Mouse (Mus musculus) stomach, embryonic 16.5 days (tissue): ENCODE measurements around the gene Abr. TPM values are rescaled to one million over a fixed set of nuclear protein-coding genes. Genes with fewer than 3 reads are reported as not detected.

Source experiments
- ATAC-seq: fragments of 200-750 bp; cut with Nextera tagmentation; 2 replicates; pipeline ENCODE4 v1.8.0; 2017; ENCODE audit warnings: moderate number of reproducible peaks, moderate TSS enrichment; ENCODE audit not compliant: insufficient read depth, low FRiP score
- H3K27ac ChIP-seq: fragments of 300-500 bp; sonication (generic); 2 replicates; pipeline ENCODE4 v1.5.1; 2014; ENCODE audit warnings: low read length
- H3K27me3 ChIP-seq: fragments of 300-500 bp; sonication (generic); 2 replicates; pipeline ENCODE4 v1.6.1; 2014; ENCODE audit warnings: low read length, control low read depth, mixed read lengths; ENCODE audit not compliant: control insufficient read depth, insufficient read depth
- H3K36me3 ChIP-seq: fragments of 300-500 bp; sonication (generic); 2 replicates; pipeline ENCODE4 v1.6.1; 2014; ENCODE audit warnings: low read length; ENCODE audit not compliant: control insufficient read depth, insufficient read depth
- H3K4me1 ChIP-seq: fragments of 300-500 bp; sonication (generic); 2 replicates; pipeline ENCODE4 v1.6.1; 2014; ENCODE audit warnings: low read length, control low read depth, mixed read lengths; ENCODE audit not compliant: control insufficient read depth, insufficient read depth
- H3K4me2 ChIP-seq: fragments of 300-500 bp; sonication (generic); 2 replicates; pipeline ENCODE4 v1.6.1; 2014; ENCODE audit warnings: low read depth, low read length, mixed read lengths
- H3K4me3 ChIP-seq: fragments of 300-500 bp; sonication (generic); replicated peaks from 2 replicates; pipeline ENCODE4 v1.5.1; 2014; ENCODE audit warnings: mild to moderate bottlenecking, low read length
- H3K9ac ChIP-seq: fragments of 300-500 bp; sonication (generic); 2 replicates; pipeline ENCODE4 v1.6.1; 2014; ENCODE audit warnings: low read length
- H3K9me3 ChIP-seq: fragments of 300-500 bp; sonication (generic); replicated peaks from 2 replicates; pipeline ENCODE4 v1.6.1; 2016; ENCODE audit warnings: low read length, control low read depth; ENCODE audit not compliant: control insufficient read depth
- WGBS: fragments of 180-500 bp; shearing (Covaris S2); extraction: QIAGEN DNeasy Blood & Tissue Kit; methylation state at CpG from one replicate; pipeline ENCODE4 v1.1.7; 2014; 5-methylcytosine and 5-hydroxymethylcytosine counted together
- polyA plus RNA-seq: library from polyadenylated mRNA; unstranded; fragments of >200 nt; fragmentation: Nextera tagmentation; extraction: Ambion mirVana; gene quantifications from 2 replicates; pipeline ENCODE4 v1.2.1, GENCODE M21; 2015

The Abr gene
- polyA plus RNA-seq, 1 experiment from 2014 or later: 28.8 TPM

- peaks cover 12% of the 10 kb centered on the region for H3K4me1 ChIP-seq
- peak overlapping the region; percentile 91 for H3K27ac ChIP-seq
- no peaks in the 10 kb centered on the region; the same call in 1 of the 2 replicates for H3K27me3 ChIP-seq
- WGBS: 5% methylated on average over 11 of the region's 11 CpGs
- H3K9me3 ChIP-seq: no peaks in the 10 kb centered on the region
- peak overlapping the region; percentile 88 for H3K9ac ChIP-seq
- H3K36me3 ChIP-seq: no peaks in the 10 kb centered on the region
- ATAC-seq: peak; percentile 31; the same call in 1 of the 2 replicates
- peak overlapping the region; percentile 89 for H3K4me3 ChIP-seq
- peak overlapping the region; percentile 69 for H3K4me2 ChIP-seq
Observed at GRCm38 (mm10) chr11:76399587-76400330, 222.4 kb downstream of the Abr start.

GRCm38 (mm10) chr11:76398798-76399586, 223.1 kb downstream of the Abr start, which contains the start of gene Nxn:
Gene Nxn (minus strand): TSS chr11:76399140.
- peak; percentile 94 for ATAC-seq
- H3K4me2 ChIP-seq: peak within 1 kb of the TSS; percentile 69
- peak within 1 kb of the TSS; percentile 88 for H3K9ac ChIP-seq
- H3K4me3 ChIP-seq: peak within 1 kb of the TSS; percentile 89
- WGBS: under 1% methylated on average over 69 of the region's 70 CpGs
- H3K9me3 ChIP-seq: no peaks in the 10 kb centered on the region
- peak within 1 kb of the TSS; percentile 91 for H3K27ac ChIP-seq
- H3K36me3 ChIP-seq: no peaks in the 10 kb centered on the region
- H3K4me1 ChIP-seq: peaks cover 12% of the 10 kb centered on the region
- no peaks in the 10 kb centered on the region for H3K27me3 ChIP-seq

GRCm38 (mm10) chr11:76398312-76398797, 223.8 kb downstream of the Abr start:
- Histone ChIP-seq H3K27ac (peak overlapping the region; percentile 91), H3K9ac (peak overlapping the region; percentile 88), H3K36me3 (no peaks in the 10 kb centered on the region), H3K27me3 (no peaks in the 10 kb centered on the region), H3K9me3 (no peaks in the 10 kb centered on the region), H3K4me2 (peak overlapping the region; percentile 69), H3K4me3 (peak overlapping the region; percentile 89), H3K4me1 (peaks cover 12% of the 10 kb centered on the region)
- ATAC-seq: peak; percentile 65
- WGBS: under 1% methylated on average over 33 of the region's 33 CpGs

- Histone ChIP-seq H3K4me2 (peak overlapping the region; percentile 69), H3K36me3 (no peaks in the 10 kb centered on the region), H3K9me3 (no peaks in the 10 kb centered on the region), H3K27ac (peak overlapping the region; percentile 91), H3K4me3 (peak overlapping the region; percentile 89), H3K4me1 (peaks cover 15% of the 10 kb centered on the region), H3K9ac (peak overlapping the region; percentile 88), H3K27me3 (no peaks in the 10 kb centered on the region)
- no peak for ATAC-seq
- under 1% methylated on average over 26 of the region's 26 CpGs for WGBS
Observed at GRCm38 (mm10) chr11:76397650-76398311, 224.3 kb downstream of the Abr start.

GRCm38 (mm10) chr11:76392996-76393395, 229.1 kb downstream of the Abr start:
- H3K27ac ChIP-seq: no peak overlapping the region
- no peak overlapping the region for H3K4me2 ChIP-seq
- no peaks in the 10 kb centered on the region for H3K36me3 ChIP-seq
- ATAC-seq: no peak
- no peak overlapping the region for H3K4me3 ChIP-seq
- H3K27me3 ChIP-seq: no peaks in the 10 kb centered on the region
- no peak overlapping the region for H3K9ac ChIP-seq
- H3K9me3 ChIP-seq: peaks cover 4% of the 10 kb centered on the region; the same call in 1 of the 2 replicates
- 78% methylated on average over 11 of the region's 11 CpGs for WGBS
- H3K4me1 ChIP-seq: peaks cover 17% of the 10 kb centered on the region

- no peaks in the 10 kb centered on the region for H3K27me3 ChIP-seq
- no peak overlapping the region for H3K4me3 ChIP-seq
- no peaks in the 10 kb centered on the region for H3K36me3 ChIP-seq
- H3K9me3 ChIP-seq: peaks cover 4% of the 10 kb centered on the region; the same call in 1 of the 2 replicates
- 85% methylated on average over 7 of the region's 7 CpGs for WGBS
- H3K4me2 ChIP-seq: no peak overlapping the region
- H3K9ac ChIP-seq: no peak overlapping the region
- no peak overlapping the region for H3K27ac ChIP-seq
- peaks cover 15% of the 10 kb centered on the region for H3K4me1 ChIP-seq
- ATAC-seq: no peak
Observed at GRCm38 (mm10) chr11:76392532-76392931, 229.6 kb downstream of the Abr start.

GRCm38 (mm10) chr11:76388711-76389110, 233.4 kb downstream of the Abr start:
- WGBS: 29% methylated on average over 7 of the region's 7 CpGs
- ATAC-seq: no peak
- Histone ChIP-seq H3K36me3 (no peaks in the 10 kb centered on the region), H3K27ac (peak overlapping the region; percentile 38), H3K9me3 (peaks cover 4% of the 10 kb centered on the region; the same call in 1 of the 2 replicates), H3K4me1 (peaks cover 26% of the 10 kb centered on the region), H3K9ac (peak overlapping the region; percentile 20; the same call in 1 of the 2 replicates), H3K4me2 (peak overlapping the region; percentile 41), H3K4me3 (peak overlapping the region; percentile 20; the same call in 1 of the 2 replicates), H3K27me3 (no peaks in the 10 kb centered on the region)

GRCm38 (mm10) chr11:76387097-76387496, 235.0 kb downstream of the Abr start:
- H3K27ac ChIP-seq: no peak overlapping the region
- WGBS: 95% methylated on average over 1 of the region's 1 CpGs
- no peak overlapping the region for H3K4me3 ChIP-seq
- ATAC-seq: no peak
- H3K4me1 ChIP-seq: peaks cover 32% of the 10 kb centered on the region
- peaks cover 4% of the 10 kb centered on the region; the same call in 1 of the 2 replicates for H3K9me3 ChIP-seq
- H3K36me3 ChIP-seq: no peaks in the 10 kb centered on the region
- no peak overlapping the region for H3K9ac ChIP-seq
- H3K27me3 ChIP-seq: no peaks in the 10 kb centered on the region
- H3K4me2 ChIP-seq: no peak overlapping the region
